Mouse (Mus musculus) central nervous system, embryonic 14 days (tissue): ENCODE data around the gene Olfr591. TPM values are rescaled to one million over a fixed set of nuclear protein-coding genes. Genes with fewer than 3 reads are reported as not detected.

Experiments
- polyA plus RNA-seq: library from polyadenylated mRNA; depleted of rRNA; stranded (reverse); fragments of >200 nt; gene quantifications from 2 replicates; pipeline ENCODE4 v1.2.3, GENCODE M21; 2012; rRNA removed

Gene Olfr591
- polyA plus RNA-seq: not detected in 2 replicates

DNA sequence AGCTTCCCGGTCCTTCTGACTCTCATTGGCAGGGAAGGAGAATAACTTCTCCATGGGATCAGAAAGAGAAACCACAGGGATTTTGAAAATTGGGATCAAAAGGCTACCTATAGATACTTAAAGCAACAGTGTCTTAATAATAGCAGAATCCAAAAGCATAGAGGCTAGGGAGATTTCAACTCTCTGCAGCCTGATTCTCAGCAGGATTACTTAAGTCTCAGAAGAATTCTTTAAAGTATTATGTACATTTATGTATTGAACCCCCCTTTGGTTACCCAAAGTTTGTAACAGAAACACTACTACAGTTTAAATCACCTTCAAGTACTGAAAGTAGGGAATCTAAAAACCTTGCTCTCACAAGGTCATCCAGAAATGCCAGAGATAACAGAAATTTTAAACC is at the start of gene Olfr591:
Gene Olfr591, minus strand, starts transcription at position 101 of the 400 bp plus-strand sequence.

DNA sequence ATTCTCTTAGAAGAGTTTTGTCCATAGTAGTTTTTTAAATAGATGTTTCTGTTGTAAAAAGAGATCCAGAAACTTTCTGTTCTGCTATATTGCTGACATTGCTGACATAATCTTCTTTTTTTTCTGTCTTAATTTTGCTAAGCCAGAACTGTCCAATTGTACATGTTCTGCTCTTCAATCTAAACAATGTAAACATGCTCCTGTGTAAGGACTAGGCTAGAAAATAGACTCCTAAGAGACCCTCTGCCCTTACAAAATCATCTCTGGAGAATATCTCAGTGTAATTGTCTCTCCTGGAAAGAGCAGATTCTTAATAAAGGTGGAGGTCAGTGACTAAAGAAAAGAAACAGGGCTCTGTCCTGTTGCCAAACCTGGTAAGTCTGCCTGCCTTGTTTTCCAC is 38.6 kb upstream of the Olfr591 start, which contains the start of gene Olfr594:
Gene Olfr594, plus strand, starts transcription at position 301 of the 400 bp plus-strand sequence.

DNA sequence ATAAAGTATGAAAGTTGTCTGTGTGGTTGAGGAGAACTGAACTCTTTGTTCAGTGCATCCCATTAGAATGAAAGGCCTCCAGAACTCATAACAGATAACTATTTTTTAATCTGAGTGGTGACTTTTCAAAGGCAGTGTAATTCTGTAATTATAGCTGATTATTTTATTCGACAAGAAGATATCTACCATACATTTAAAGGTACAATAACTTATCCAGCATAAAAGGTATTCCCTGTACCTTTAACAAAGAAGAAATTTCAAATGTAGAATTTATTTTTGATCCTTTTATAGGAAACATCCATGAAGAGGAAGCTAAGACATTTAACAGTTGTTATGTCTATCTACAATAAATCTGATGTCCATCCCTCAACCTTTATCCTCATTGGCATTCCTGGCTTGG is 33.4 kb upstream of the Olfr591 start, which contains the start of gene Olfr593:
Gene Olfr593, plus strand, starts transcription at position 301 of the 400 bp plus-strand sequence.

DNA sequence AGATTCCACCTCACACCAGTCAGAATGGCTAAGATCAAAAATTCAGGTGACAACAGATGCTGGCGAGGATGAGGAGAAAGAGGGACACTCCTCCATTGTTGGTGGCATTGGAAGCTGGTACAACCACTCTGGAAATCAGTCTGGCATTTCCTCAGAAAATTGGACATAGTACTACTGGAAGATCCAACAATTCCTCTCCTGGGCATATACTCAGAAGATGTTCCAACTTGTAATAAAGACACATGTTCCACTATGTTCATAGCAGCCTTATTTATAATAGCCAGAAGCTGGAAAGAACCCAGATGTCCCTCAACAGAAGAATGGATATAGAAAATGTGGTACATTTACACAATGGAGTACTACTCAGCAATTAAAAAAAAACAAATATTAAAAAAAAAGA is 6.4 kb upstream of the Olfr591 start, which contains the start of gene Olfr592:
Gene Olfr592, plus strand, starts transcription at position 301 of the 400 bp plus-strand sequence.

DNA sequence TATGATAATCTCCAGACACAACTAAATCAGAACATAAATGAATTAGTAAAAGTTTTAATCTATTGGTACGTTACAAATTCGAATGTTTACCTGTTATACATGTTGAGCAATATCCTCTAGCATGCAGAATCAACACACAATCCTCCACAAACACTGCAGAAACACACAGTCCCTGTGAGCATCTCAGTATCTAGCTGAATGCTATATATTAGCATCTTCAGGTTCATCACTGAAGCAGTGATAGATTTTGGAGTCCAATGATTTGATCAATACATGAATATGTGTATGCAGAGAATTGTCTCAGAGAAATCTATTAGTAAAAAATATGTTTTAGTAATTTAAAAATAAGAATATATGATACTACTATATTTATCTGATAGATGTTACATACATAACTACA is 21.9 kb downstream of the Olfr591 start, which contains the start of gene Olfr589:
Gene Olfr589, minus strand, starts transcription at position 101 of the 400 bp plus-strand sequence.

DNA sequence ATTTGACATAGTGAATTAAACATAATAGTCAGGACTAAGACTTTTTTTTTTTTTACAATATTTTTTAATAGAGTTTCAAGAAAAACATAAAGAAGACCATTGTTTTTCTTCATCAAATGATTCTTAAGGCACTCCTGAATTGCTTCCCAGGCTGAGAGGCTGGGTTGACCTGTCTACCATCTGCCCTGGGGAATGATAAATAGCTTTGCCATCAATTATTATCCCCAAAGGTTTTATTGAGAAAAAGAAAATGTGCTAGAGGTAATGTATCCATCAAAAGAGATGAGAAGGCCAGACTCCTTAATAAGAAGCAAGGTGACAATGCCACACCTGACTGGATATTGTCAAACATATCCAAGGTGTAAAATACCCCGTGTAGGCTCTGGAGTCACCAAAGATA is 37.6 kb downstream of the Olfr591 start, which contains the start of gene Olfr588-ps1:
Gene Olfr588-ps1, plus strand, starts transcription at position 301 of the 400 bp plus-strand sequence.

DNA sequence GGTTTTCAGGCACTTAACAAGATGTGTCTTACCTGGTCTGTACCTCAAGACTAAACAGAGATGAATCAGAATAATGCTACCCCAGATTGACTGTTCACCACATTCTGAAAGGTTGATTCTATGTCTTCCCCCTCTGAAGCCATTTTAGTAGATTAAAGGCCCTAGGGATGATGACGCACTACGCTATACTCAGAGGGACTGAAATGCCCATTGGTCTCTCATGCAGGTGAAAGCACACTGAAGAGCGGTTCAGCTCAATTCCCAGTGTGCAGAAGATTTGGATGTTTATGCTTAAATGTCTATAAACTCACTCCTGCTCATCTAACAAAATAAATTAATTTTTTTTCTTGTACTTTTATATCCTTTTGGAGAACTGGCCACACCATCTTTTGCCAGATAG is 52.6 kb downstream of the Olfr591 start, which contains the start of gene Olfr586:
Gene Olfr586, minus strand, starts transcription at position 101 of the 400 bp plus-strand sequence.

Other genes with a start within 250 kb of the Olfr591 start
- gene Olfr573-ps1, start 235.8 kb downstream of the Olfr591 start, polyA plus RNA-seq: not detected in 2 replicates
- not detected in 2 replicates for gene Olfr574, start 229.9 kb downstream of the Olfr591 start, polyA plus RNA-seq
- not detected in 2 replicates for gene Olfr575, start 219.6 kb downstream of the Olfr591 start, polyA plus RNA-seq
- gene Olfr576, start 215.7 kb downstream of the Olfr591 start, polyA plus RNA-seq: not detected in 2 replicates
- gene Olfr577, start 202.4 kb downstream of the Olfr591 start, polyA plus RNA-seq: not detected in 2 replicates
- gene Olfr578, start 189.0 kb downstream of the Olfr591 start, polyA plus RNA-seq: not detected in 2 replicates
- not detected in 2 replicates for gene Olfr582, start 140.3 kb downstream of the Olfr591 start, polyA plus RNA-seq
- gene Olfr583, start 127.0 kb downstream of the Olfr591 start, polyA plus RNA-seq: not detected in 2 replicates
- not detected in 2 replicates for gene Olfr584, start 96.5 kb downstream of the Olfr591 start, polyA plus RNA-seq
- gene Olfr585, start 80.6 kb downstream of the Olfr591 start, polyA plus RNA-seq: not detected in 2 replicates
- not detected in 2 replicates for gene Olfr586, start 52.7 kb downstream of the Olfr591 start, polyA plus RNA-seq
- gene Olfr588-ps1, start 37.5 kb downstream of the Olfr591 start, polyA plus RNA-seq: not detected in 2 replicates
- gene Olfr589, start 22.0 kb downstream of the Olfr591 start, polyA plus RNA-seq: not detected in 2 replicates
- not detected in 2 replicates for gene Olfr592, start 6.5 kb upstream of the Olfr591 start, polyA plus RNA-seq
- gene Olfr593, start 33.5 kb upstream of the Olfr591 start, polyA plus RNA-seq: not detected in 2 replicates
- gene Olfr594, start 38.7 kb upstream of the Olfr591 start, polyA plus RNA-seq: not detected in 2 replicates
- not detected in 2 replicates for gene Usp17ld, start 74.2 kb upstream of the Olfr591 start, polyA plus RNA-seq
- gene Olfr596, start 127.3 kb upstream of the Olfr591 start, polyA plus RNA-seq: not detected in 2 replicates
- gene Olfr597, start 138.0 kb upstream of the Olfr591 start, polyA plus RNA-seq: not detected in 2 replicates
- gene Olfr598, start 145.2 kb upstream of the Olfr591 start, polyA plus RNA-seq: not detected in 2 replicates
- not detected in 2 replicates for gene Olfr599, start 157.6 kb upstream of the Olfr591 start, polyA plus RNA-seq
- gene Olfr600, start 171.3 kb upstream of the Olfr591 start, polyA plus RNA-seq: not detected in 2 replicates
- not detected in 2 replicates for gene Olfr601, start 184.3 kb upstream of the Olfr591 start, polyA plus RNA-seq
- not detected in 2 replicates for gene Olfr603, start 207.8 kb upstream of the Olfr591 start, polyA plus RNA-seq
- not detected in 2 replicates for gene Usp17lc, start 236.7 kb upstream of the Olfr591 start, polyA plus RNA-seq